Mouse (Mus musculus): ENCODE measurements around the gene Myo10.

- TF ChIP-seq CTCF (IDR thresholded peaks at IDR 0.05; ENCODE audit: borderline replicate concordance, control insufficient read depth, extremely low read depth, insufficient read depth, low read length, poor library complexity): no peak
- no peak for TF ChIP-seq POLR2A (IDR thresholded peaks at IDR 0.05; ENCODE audit: control insufficient read depth, extremely low read depth, insufficient read depth, low read length, poor library complexity)
Measured at GRCm38 (mm10) chr15:25650371-25650770, 28.0 kb downstream of the Myo10 start.
